Comparison of ENCODE assay signal across 8 mouse cellular contexts in genomic region chr4:98106445-98107092, GRCm38 (mm10).
DNase-seq lines count a peak whose midpoint lies in the region; ATAC-seq lines count a peak whose summit lies in the region.

No protein-coding gene starts in this region.

- H3K4me1 ChIP-seq in embryonic facial prominence, embryonic 12.5 days, result peaks cover 66% of the 10 kb centered on the region
- peaks cover 36% of the 10 kb centered on the region for H3K4me1 ChIP-seq in hindbrain, embryonic 16.5 days (ENCODE audit: control insufficient read depth, insufficient read depth, low read depth, low read length)

- peak; percentile 26 for DNase-seq in kidney, adult 18-20 months
- DNase-seq in kidney, adult 9 months, result no peak
- DNase-seq in neural tube, embryonic 10.5 days (ENCODE audit: extremely low spot score, low spot score), result peak; percentile 57
- no peak for DNase-seq in right cerebral cortex, postnatal 14 days
- DNase-seq in gastrocnemius, postnatal 14 days, result no peak
- no peak for DNase-seq in ovary, postnatal 36 days (ENCODE audit: low spot score)

- no peaks in the 10 kb centered on the region for H3K36me3 ChIP-seq in embryonic facial prominence, embryonic 12.5 days
- H3K36me3 ChIP-seq in hindbrain, embryonic 16.5 days (ENCODE audit: control insufficient read depth, insufficient read depth, low read length), result no peaks in the 10 kb centered on the region

- intact Hi-C loops in gastrocnemius, postnatal 14 days (cut with DNase I; ENCODE audit: low total_unique reads), result loop anchor here (5.0 to 10.0 kb wide), 2 partner anchors 92 to 354 kb away; no protein-coding TSS in a partner anchor

- WGBS in embryonic facial prominence, embryonic 12.5 days, result 13% methylated on average over 14 of the region's 14 CpGs
- 20% methylated on average over 14 of the region's 14 CpGs for WGBS in hindbrain, embryonic 16.5 days

- no peaks in the 10 kb centered on the region for H3K9me3 ChIP-seq in embryonic facial prominence, embryonic 12.5 days
- H3K9me3 ChIP-seq in hindbrain, embryonic 16.5 days (ENCODE audit: control insufficient read depth, low read length), result no peaks in the 10 kb centered on the region

- no peaks in the 10 kb centered on the region for H3K27me3 ChIP-seq in embryonic facial prominence, embryonic 12.5 days
- no peaks in the 10 kb centered on the region for H3K27me3 ChIP-seq in hindbrain, embryonic 16.5 days (replicated peaks; ENCODE audit: control insufficient read depth, insufficient read depth, low read length)

- H3K4me2 ChIP-seq in embryonic facial prominence, embryonic 12.5 days (replicated peaks), result peak overlapping the region; percentile 35
- peak overlapping the region; percentile 32 for H3K4me2 ChIP-seq in hindbrain, embryonic 16.5 days (ENCODE audit: low read length)

- peak overlapping the region; percentile 91 for H3K27ac ChIP-seq in embryonic facial prominence, embryonic 12.5 days
- H3K27ac ChIP-seq in hindbrain, embryonic 16.5 days (ENCODE audit: low read depth, low read length), result peak overlapping the region; percentile 48

- no peak overlapping the region for H3K4me3 ChIP-seq in embryonic facial prominence, embryonic 12.5 days
- H3K4me3 ChIP-seq in hindbrain, embryonic 16.5 days (ENCODE audit: low read length), result no peak overlapping the region

- ATAC-seq in embryonic facial prominence, embryonic 12.5 days (ENCODE audit: insufficient number of reproducible peaks, insufficient read depth, low FRiP score, low TSS enrichment), result peak; percentile 11; the same call in 1 of the 2 replicates
- ATAC-seq in hindbrain, embryonic 16.5 days, result no peak

- no peak overlapping the region for H3K9ac ChIP-seq in embryonic facial prominence, embryonic 12.5 days
- H3K9ac ChIP-seq in hindbrain, embryonic 16.5 days (ENCODE audit: low read depth, low read length), result no peak overlapping the region

Comparison
In these comparisons a context has a peak if more than half of its experiments do, and no peak if none do; other contexts are left out.
1. DNase-seq: peak in kidney, adult 18-20 months (single experiment) and neural tube, embryonic 10.5 days (single experiment); none in kidney, adult 9 months (single experiment), right cerebral cortex, postnatal 14 days (single experiment), gastrocnemius, postnatal 14 days (single experiment) and ovary, postnatal 36 days (single experiment).